Mouse (Mus musculus) hindbrain, embryonic 14.5 days (tissue): ENCODE measurements around the gene Ccnl2. TPM values are rescaled to one million over a fixed set of nuclear protein-coding genes. Genes with fewer than 3 reads are reported as not detected.
A peak's percentile ranks its signal among the peaks of the same experiment; 100 is the strongest.

Experiments used
- ATAC-seq: fragments of 200-750 bp; cut with Nextera tagmentation; 2 replicates; pipeline ENCODE4 v1.8.0; 2017; ENCODE audit warnings: moderate number of reproducible peaks, mild to moderate bottlenecking, moderate TSS enrichment, moderate library complexity; ENCODE audit not compliant: low FRiP score
- DNase-seq: peaks from one replicate; pipeline ENCODE4 v3.0.0-alpha.2; 2015; ENCODE audit warnings: low spot score
- H3K27ac ChIP-seq: fragments of 300-500 bp; sonication (generic); 2 replicates; pipeline ENCODE4 v1.5.1; 2014; ENCODE audit warnings: mild to moderate bottlenecking, moderate library complexity
- H3K27me3 ChIP-seq: fragments of 300-500 bp; sonication (generic); 2 replicates; pipeline ENCODE4 v1.6.1; 2014; ENCODE audit warnings: mild to moderate bottlenecking, low read length, mixed read lengths; ENCODE audit not compliant: control insufficient read depth, insufficient read depth
- H3K36me3 ChIP-seq: fragments of 300-500 bp; sonication (generic); replicated peaks from 2 replicates; pipeline ENCODE4 v1.6.1; 2014; ENCODE audit not compliant: control insufficient read depth, insufficient read depth
- H3K4me1 ChIP-seq: fragments of 300-500 bp; sonication (generic); replicated peaks from 2 replicates; pipeline ENCODE4 v1.6.1; 2014; ENCODE audit warnings: antibody characterized with exemption, low read length, mixed read lengths; ENCODE audit not compliant: control insufficient read depth, insufficient read depth
- H3K4me2 ChIP-seq: fragments of 300-500 bp; sonication (generic); replicated peaks from 2 replicates; pipeline ENCODE4 v1.6.1; 2014; ENCODE audit warnings: mild to moderate bottlenecking, moderate library complexity
- H3K4me3 ChIP-seq: fragments of 300-500 bp; sonication (generic); replicated peaks from 2 replicates; pipeline ENCODE4 v1.5.1; 2014; ENCODE audit warnings: mild to moderate bottlenecking, low read length
- H3K9ac ChIP-seq: fragments of 300-500 bp; sonication (generic); 2 replicates; pipeline ENCODE4 v1.6.1; 2014
- H3K9me3 ChIP-seq: fragments of 300-500 bp; sonication (generic); 2 replicates; pipeline ENCODE4 v1.6.1; 2016; ENCODE audit warnings: low read length; ENCODE audit not compliant: control insufficient read depth
- WGBS: fragments of 180-500 bp; shearing (Covaris S2); extraction: QIAGEN DNeasy Blood & Tissue Kit; methylation state at CpG from one replicate; pipeline ENCODE4 v1.1.7; 2014; 5-methylcytosine and 5-hydroxymethylcytosine counted together
- polyA plus RNA-seq: library from polyadenylated mRNA; unstranded; fragments of >200 nt; fragmentation: Nextera tagmentation; extraction: Ambion mirVana; gene quantifications from 2 replicates; pipeline ENCODE4 v1.2.1, GENCODE M21; 2014

The Ccnl2 gene
- polyA plus RNA-seq, 1 experiment from 2014 or later: 131 TPM

DNA sequence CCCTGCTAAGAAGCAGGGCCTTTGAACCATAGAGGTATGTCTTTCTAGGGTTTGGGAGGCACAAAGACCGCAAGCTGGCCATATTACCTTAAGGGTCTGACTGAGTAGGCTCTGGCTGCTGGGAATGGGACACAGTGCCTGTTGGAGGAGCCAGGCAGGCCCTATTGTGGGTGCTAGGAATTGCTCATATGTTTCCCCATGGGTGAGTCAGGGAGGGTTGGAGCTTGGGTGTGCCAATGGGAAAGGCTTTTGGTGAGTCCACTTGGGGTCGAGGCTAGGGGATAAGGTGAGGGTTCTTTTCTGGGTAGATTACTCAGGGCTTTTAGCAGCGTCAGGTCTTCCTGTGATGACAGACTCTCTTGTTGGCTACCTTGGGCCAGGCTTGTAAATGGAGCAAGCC lies 39.1 kb downstream of the Ccnl2 start:
- ATAC-seq: no peak
- H3K27me3 ChIP-seq: no peaks in the 10 kb centered on the region
- H3K27ac ChIP-seq: no peak overlapping the region
- no peak overlapping the region for H3K9ac ChIP-seq
- whole genome bisulfite sequencing: 94% methylated on average over 3 of the region's 3 CpGs
- DNase-seq: no peak
- peaks cover 23% of the 10 kb centered on the region for H3K36me3 ChIP-seq
- H3K4me2 ChIP-seq: no peak overlapping the region
- peaks cover 31% of the 10 kb centered on the region for H3K4me1 ChIP-seq
- H3K4me3 ChIP-seq: no peak overlapping the region
- H3K9me3 ChIP-seq: no peaks in the 10 kb centered on the region

DNA sequence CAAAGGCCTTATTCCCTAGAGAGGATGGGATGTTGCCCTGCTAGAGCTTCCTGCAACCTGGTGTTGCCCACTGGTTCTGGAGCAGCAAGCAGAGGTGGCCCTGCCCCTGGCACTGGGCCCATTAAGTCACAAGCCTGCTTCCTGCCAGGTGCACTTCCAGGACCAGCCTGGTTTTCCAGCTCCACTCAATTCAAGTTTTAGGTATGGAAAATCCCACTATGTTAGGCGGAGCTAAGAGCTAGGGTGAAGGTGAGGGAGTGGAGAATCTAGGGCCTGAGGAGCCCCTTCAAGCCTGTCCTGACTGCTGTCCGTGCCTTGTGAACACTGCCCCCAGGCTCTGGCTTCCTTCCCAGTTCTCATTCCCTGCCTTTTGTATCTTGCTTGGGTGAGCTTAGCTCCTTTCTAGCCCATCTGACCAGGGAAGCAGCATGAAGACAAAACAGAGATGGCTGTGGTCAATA lies 39.7 kb downstream of the Ccnl2 start:
- H3K27me3 ChIP-seq: no peaks in the 10 kb centered on the region
- DNase-seq: no peak

DNA sequence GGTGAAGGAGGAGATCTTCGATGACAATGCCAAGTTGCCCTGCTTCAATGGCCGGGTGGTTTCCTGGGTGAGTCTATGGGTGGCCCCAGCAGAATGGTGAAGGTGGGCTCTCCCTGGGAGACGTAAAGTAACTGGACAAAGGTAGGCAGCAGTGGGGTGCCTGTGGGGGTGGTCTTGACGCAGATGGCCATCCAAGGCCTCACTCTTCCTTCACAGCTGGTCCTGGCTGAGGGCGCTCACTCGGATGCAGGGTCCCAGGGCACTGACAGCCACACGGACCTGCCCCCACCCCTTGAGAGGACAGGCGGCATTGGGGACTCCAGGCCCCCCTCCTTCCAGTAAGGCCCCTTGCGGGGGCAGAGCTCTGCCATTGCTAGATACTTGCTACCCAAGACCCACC lies 41.1 kb downstream of the Ccnl2 start:
- no peak overlapping the region for H3K4me3 ChIP-seq
- H3K36me3 ChIP-seq: peaks cover 44% of the 10 kb centered on the region
- WGBS: 89% methylated on average over 9 of the region's 9 CpGs

More for the DNA sequence above, 39.7 kb downstream of the Ccnl2 start:
- H3K9me3 ChIP-seq: no peaks in the 10 kb centered on the region
- H3K36me3 ChIP-seq: peaks cover 29% of the 10 kb centered on the region
- no peak overlapping the region for H3K9ac ChIP-seq
- no peak overlapping the region for H3K4me3 ChIP-seq
- WGBS: 74% methylated on average over 2 of the region's 2 CpGs
- ATAC-seq: no peak
- no peak overlapping the region for H3K4me2 ChIP-seq
- H3K4me1 ChIP-seq: peaks cover 25% of the 10 kb centered on the region
- no peak overlapping the region for H3K27ac ChIP-seq

DNA sequence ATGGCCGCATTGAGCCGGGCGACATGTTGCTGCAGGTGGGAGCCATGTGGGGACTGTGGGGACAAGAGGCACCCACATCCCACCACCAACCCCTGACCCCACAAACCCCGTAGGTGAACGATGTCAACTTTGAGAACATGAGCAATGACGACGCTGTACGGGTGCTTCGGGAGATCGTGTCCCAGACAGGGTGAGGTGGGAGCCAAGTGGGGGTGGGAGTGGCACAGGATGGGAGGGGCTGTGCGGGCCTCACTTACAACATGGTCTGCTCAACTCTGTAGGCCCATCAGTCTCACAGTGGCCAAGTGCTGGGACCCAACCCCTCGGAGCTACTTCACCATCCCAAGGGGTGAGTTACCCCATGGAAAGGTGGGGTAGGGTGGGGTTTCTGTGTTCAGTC lies 42.7 kb downstream of the Ccnl2 start:
- Histone ChIP-seq H3K4me1 (peaks cover 4% of the 10 kb centered on the region; the same call in 1 of the 2 replicates), H3K4me3 (no peak overlapping the region), H3K27me3 (no peaks in the 10 kb centered on the region), H3K27ac (no peak overlapping the region), H3K9ac (no peak overlapping the region), H3K4me2 (no peak overlapping the region), H3K9me3 (no peaks in the 10 kb centered on the region), H3K36me3 (peaks cover 59% of the 10 kb centered on the region)
- no peak for DNase-seq
- WGBS: 98% methylated on average over 12 of the region's 12 CpGs
- ATAC-seq: 0 out of 2 replicates have a peak, but pooled peaks have one; percentile 7

More for the DNA sequence above, 41.1 kb downstream of the Ccnl2 start:
- ATAC-seq (no peak), DNase-seq (no peak)
- no peak overlapping the region for H3K4me2 ChIP-seq
- no peak overlapping the region for H3K9ac ChIP-seq
- peaks cover 19% of the 10 kb centered on the region for H3K4me1 ChIP-seq
- H3K27ac ChIP-seq: no peak overlapping the region
- H3K9me3 ChIP-seq: no peaks in the 10 kb centered on the region
- no peaks in the 10 kb centered on the region for H3K27me3 ChIP-seq

DNA sequence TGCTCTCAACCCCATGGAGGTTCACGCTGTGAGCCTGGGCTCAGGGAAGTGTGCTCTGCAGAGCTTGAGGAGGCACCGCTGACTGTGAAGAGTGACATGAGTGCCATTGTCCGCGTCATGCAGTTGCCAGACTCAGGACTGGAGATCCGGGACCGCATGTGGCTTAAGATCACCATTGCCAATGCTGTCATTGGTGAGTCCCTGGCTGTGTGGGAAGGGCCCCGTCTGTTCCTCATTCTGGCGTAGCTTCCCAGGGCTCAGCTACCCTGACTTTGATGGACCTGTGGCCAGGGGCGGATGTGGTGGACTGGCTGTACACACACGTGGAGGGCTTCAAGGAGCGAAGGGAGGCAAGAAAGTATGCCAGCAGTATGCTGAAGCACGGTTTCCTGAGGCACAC lies 43.8 kb downstream of the Ccnl2 start:
- H3K4me2 ChIP-seq: no peak overlapping the region
- H3K27me3 ChIP-seq: no peaks in the 10 kb centered on the region
- H3K36me3 ChIP-seq: peaks cover 69% of the 10 kb centered on the region
- no peak overlapping the region for H3K4me3 ChIP-seq
- H3K9me3 ChIP-seq: no peaks in the 10 kb centered on the region
- no peak overlapping the region for H3K9ac ChIP-seq
- ATAC-seq (no peak), DNase-seq (no peak)
- H3K4me1 ChIP-seq: no peaks in the 10 kb centered on the region
- no peak overlapping the region for H3K27ac ChIP-seq
- 90% methylated on average over 12 of the region's 12 CpGs for WGBS

DNA sequence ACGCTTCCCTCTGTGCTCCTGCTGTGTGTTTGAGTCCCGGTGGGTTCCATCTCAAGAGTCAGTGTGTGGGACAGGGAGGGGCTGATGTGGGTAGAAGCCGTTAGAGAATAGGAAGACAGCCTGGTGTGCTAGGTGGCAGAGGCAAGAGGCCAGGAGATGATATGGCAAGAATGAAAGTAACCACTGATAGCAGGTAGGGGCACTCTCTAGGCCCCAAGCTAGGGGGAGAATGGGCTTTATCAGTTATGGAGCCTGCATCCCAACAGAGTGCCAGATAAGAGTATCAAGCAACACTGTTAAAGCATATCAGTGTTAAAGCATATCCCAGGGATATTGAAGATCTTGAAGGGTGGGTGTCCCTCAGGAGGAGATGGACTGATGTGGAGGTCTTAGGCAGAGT lies 44.6 kb downstream of the Ccnl2 start:
- Histone ChIP-seq H3K27ac (no peak overlapping the region), H3K27me3 (no peaks in the 10 kb centered on the region), H3K4me3 (no peak overlapping the region), H3K9ac (no peak overlapping the region), H3K36me3 (peaks cover 77% of the 10 kb centered on the region), H3K4me1 (no peaks in the 10 kb centered on the region), H3K9me3 (no peaks in the 10 kb centered on the region), H3K4me2 (no peak overlapping the region)
- ATAC-seq (no peak), DNase-seq (no peak)
- WGBS: 86% methylated on average over 3 of the region's 3 CpGs

DNA sequence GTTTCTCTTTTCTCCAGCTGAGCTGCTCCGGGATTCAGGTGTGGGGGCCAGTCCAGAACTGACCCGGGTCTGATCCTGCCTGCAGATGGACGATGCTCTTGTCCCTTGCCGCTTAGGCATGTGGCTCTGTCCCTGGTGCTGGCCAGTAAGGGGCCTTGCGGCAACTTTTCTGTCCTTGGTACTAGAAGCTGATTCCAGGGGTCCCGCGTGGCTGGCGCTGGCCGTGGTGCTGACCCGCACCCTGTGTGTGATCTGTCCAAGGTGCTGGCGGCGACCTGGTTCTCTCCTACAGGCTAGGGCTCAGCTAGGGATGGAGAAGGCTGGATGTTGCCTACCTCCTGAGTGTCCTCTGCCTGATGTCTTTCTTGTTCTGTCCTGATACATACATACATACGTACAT lies 47.0 kb downstream of the Ccnl2 start:
- no peak for ATAC-seq
- no peaks in the 10 kb centered on the region for H3K9me3 ChIP-seq
- no peak overlapping the region for H3K27ac ChIP-seq
- no peak overlapping the region for H3K4me2 ChIP-seq
- WGBS: 34% methylated on average over 13 of the region's 13 CpGs
- H3K27me3 ChIP-seq: no peaks in the 10 kb centered on the region
- H3K9ac ChIP-seq: no peak overlapping the region
- H3K36me3 ChIP-seq: peaks cover 78% of the 10 kb centered on the region
- no peak for DNase-seq
- no peaks in the 10 kb centered on the region for H3K4me1 ChIP-seq
- H3K4me3 ChIP-seq: no peak overlapping the region

DNA sequence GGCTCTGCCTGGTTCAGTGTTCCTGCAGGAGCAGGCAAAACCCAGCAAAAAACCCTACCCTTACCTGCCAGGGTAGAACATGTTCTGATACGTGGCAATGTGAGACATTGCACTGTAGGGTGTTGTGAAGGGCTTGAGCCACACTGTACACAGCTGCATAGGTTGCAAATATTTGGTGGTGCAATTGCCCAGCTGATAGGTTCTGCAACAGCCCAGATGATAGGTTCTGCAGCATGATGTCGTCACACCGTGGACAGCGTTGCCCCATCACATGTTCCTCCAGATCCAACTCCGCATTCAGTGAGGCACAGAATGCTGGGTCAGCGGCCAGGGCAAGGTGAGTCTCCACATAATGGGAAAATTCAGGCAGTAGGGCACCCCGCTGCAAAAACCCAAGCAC lies 49.5 kb downstream of the Ccnl2 start:
- Histone ChIP-seq H3K36me3 (peaks cover 74% of the 10 kb centered on the region), H3K27me3 (no peaks in the 10 kb centered on the region), H3K9me3 (no peaks in the 10 kb centered on the region), H3K4me2 (no peak overlapping the region), H3K4me1 (no peaks in the 10 kb centered on the region), H3K9ac (no peak overlapping the region), H3K4me3 (no peak overlapping the region), H3K27ac (no peak overlapping the region)
- no peak for DNase-seq
- 91% methylated on average over 7 of the region's 7 CpGs for WGBS
- ATAC-seq: no peak

DNA sequence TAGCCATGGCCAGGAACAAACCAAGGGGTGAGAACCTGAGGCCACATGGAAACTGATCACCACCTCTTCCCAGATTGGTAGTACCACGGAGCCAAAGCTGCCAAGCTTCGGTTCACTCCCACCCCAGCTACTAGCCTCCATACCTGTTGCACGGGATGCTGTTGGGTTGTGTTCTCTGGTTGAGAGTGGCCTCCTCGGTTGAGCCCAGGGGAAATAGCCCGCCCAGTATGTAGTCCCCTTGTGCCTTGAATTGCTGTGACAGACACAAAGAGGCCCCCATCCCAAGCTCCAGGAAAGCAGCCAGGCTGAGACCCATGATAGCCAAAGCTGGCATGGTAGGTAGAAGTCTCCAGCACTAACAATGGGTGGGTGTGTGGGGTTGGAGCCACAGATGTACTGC lies 50.7 kb downstream of the Ccnl2 start, which contains the start of gene Tas1r3:
Gene Tas1r3, minus strand, starts transcription at position 362 of the 400 bp plus-strand sequence.
- Histone ChIP-seq H3K9me3 (no peaks in the 10 kb centered on the region), H3K27ac (no peak within 1 kb of the TSS), H3K4me3 (no peak within 1 kb of the TSS), H3K27me3 (no peaks in the 10 kb centered on the region), H3K36me3 (peaks cover 65% of the 10 kb centered on the region), H3K4me1 (no peaks in the 10 kb centered on the region), H3K9ac (no peak within 1 kb of the TSS), H3K4me2 (no peak within 1 kb of the TSS)
- no peak for DNase-seq
- 78% methylated on average over 5 of the region's 5 CpGs for WGBS
- no peak for ATAC-seq
